Mouse (Mus musculus) spleen, adult 2 months (tissue): ENCODE results near the gene Sf3a2.

Experiments
- CTCF ChIP-seq: fragments of 200-500 bp; IDR thresholded peaks from 2 replicates; pipeline ENCODE4 v1.5.1; 2011; ENCODE audit warnings: mild to moderate bottlenecking, inconsistent platforms; ENCODE audit not compliant: insufficient read depth, insufficient read length, insufficient replicate concordance; ENCODE audit errors: extremely low read depth
- POLR2A ChIP-seq: fragments of 200-500 bp; IDR thresholded peaks from 2 replicates; pipeline ENCODE4 v1.6.1; 2011; ENCODE audit warnings: low read depth, low read length, inconsistent platforms

GRCm38 (mm10) chr10:80826151-80827062 lies 28.4 kb downstream of the Sf3a2 start, which contains the start of gene Oaz1:
- no peak for TF ChIP-seq CTCF
- TF ChIP-seq POLR2A: peak; percentile 71
